Mouse (Mus musculus) left cerebral cortex, adult 2 months (tissue): ENCODE results near the gene Slc7a7. TPM values are rescaled to one million over a fixed set of nuclear protein-coding genes. Genes with fewer than 3 reads are reported as not detected.
A peak's percentile ranks its signal among the peaks of the same experiment; 100 is the strongest.

Source experiments
- DNase-seq, 2 experiments: peaks; one replicate each; pipeline ENCODE4 v3.0.0; 2021 to 2022; ENCODE audit warnings: low spot score in 2 of 2, mixed read lengths in 1 of 2; ENCODE audit errors: extremely low spot score in 1 of 2
- H3K27ac ChIP-seq: fragments of 200-600 bp; 2 replicates; pipeline ENCODE4 v1.8.1; 2022
- H3K4me3 ChIP-seq: fragments of 200-600 bp; 2 replicates; pipeline ENCODE4 v1.8.1; 2022
- CTCF ChIP-seq: fragments of 200-600 bp; IDR thresholded peaks from 2 replicates; pipeline ENCODE4 v1.8.1; 2022; ENCODE audit warnings: antibody characterized with exemption, mild to moderate bottlenecking, moderate library complexity
- intact Hi-C: fragments of 180-260 bp; cut with DNase I; formaldehyde crosslinking; loops from one replicate; pipeline ENCODE4 v1.15.1; 2025
- total RNA-seq, 2 experiments: library from RNA; stranded (reverse); gene quantifications; 2 replicates each; pipeline ENCODE4 v1.2.3; 2021

Slc7a7 gene
- total RNA-seq, 2 experiments from 2014 or later, result 1.6 to 3.4 TPM

DNA sequence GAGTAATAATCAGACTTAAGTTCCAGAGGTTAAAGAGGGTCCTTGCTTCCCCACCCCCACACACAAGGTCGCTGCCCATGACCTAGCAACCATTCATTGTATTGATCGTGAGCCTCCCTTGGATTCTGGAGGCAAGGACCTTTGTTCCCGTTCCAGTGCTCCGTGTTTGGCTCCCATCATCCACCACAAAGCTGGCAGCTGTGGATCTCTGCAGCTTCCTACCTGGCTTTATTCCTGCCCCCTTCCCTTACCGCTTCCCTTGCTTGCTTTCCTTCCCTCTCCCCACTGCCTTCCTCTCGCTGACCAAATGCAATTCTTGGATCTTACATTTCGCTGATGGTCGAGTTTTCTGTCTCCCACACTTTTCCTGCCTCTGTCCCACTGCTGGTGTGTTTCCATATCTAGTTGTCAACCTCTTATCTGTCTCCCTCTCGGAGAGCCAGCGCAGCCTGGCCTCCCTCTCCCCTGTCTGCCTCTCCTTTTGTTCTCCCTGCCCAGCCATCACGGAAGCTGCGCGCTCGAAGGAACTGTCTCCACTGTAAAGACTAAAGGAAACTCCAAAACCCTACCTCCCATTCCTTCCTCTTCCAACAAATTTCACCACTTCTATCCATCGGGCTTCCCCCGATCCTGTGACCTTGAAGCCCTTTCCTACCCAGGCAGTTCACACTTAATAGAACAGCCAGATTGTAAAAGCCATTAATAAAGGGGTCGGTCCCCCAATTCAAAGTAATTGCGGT lies 13.0 kb upstream of the Slc7a7 start:
- no peak for DNase-seq
- no peak overlapping the region for H3K27ac ChIP-seq
- H3K4me3 ChIP-seq, result no peak overlapping the region; the same call in 1 of the 2 replicates
- no peak for TF ChIP-seq CTCF
- intact Hi-C loops, result no loop called here

DNA sequence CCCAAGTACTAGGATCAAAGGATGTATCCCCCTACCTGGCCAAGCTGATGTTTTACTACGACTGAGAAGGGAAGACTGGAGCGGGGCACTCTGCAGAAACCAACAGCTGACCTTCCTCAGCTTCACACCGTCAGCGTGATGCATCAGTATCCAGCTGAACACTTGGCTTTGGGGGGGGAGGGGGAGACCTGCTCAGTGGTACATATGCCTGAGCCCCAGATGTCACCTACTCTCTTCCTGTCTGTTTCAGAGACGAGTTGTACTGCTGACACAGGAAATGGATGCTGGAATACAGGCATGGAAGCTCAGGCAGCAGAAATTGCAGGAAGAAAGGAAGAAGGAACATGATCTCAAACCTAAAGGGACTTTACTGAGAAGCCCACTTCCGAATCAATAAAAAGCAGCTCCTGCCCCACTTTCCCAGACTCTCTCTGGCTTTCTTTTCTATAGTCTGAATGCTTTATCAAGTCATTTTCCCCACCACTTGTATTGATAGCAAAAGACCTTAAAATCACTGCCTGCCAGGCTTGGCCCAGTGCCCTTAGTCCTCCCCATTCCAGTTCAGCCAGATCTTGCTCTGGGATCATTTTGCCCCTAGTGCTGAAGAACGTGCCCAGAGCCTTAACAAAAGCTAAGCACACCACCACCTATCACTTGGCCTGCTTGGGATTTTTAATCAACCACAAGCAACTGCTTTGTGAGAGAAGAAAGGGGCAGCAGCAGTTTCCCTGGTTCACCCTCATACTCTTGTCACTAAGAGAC lies 11.9 kb upstream of the Slc7a7 start:
- H3K27ac ChIP-seq, result no peak overlapping the region
- DNase-seq, result no peak
- H3K4me3 ChIP-seq, result no peak overlapping the region
- TF ChIP-seq CTCF, result no peak
- intact Hi-C loops, result loop anchor here (5.0 kb wide), 1 partner anchor 177 kb away; the partner anchor contains the start of genes Abhd4 and Dad1

DNA sequence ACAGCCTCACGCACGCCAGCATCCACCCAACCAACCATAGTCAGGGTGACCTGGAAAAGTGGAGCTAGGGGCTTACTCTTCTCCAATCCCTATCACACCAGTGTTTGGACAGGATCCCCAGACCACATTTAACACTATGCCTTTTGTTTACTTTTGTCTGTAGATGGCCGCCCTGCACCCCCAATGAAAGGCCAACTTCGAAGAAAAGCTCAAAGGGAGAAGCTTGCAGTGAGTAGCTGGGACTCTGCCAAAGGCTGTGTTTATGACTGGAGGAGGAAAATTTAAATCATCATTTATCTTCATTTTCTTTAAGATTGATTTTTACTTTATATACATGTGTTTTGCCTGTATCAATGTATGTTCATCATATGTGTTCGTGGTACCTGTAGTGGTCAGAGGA lies 10.8 kb upstream of the Slc7a7 start:
- no peak for TF ChIP-seq CTCF
- H3K27ac ChIP-seq, result no peak overlapping the region
- intact Hi-C loops, result loop anchor here (5.0 kb wide), 1 partner anchor 176 kb away; the partner anchor contains the start of genes Abhd4 and Dad1
- H3K4me3 ChIP-seq, result no peak overlapping the region
- no peak for DNase-seq

DNA sequence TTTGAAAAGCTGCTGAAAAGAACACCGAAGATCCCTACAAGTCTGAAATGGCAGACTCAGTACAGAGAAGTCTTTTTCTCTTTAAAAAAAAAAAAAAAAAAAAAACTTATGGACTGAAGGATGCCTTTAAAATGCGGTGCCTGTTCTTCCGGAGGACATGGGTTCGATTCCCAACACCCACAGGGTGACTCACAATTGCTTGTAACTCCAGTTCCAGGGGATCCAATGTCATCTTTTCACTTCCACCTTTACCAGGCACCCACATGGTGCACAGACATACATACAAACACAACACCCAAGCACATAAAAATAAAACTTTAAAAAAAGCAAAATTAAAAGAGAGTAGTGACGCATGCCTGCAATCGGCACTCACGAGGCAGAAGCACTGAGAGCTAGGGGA lies 10.1 kb upstream of the Slc7a7 start:
- H3K4me3 ChIP-seq, result no peak overlapping the region
- no peak for DNase-seq
- H3K27ac ChIP-seq, result no peak overlapping the region
- TF ChIP-seq CTCF, result no peak
- intact Hi-C loops, result loop anchor here (5.0 kb wide), 1 partner anchor 175 kb away; the partner anchor contains the start of genes Abhd4 and Dad1

DNA sequence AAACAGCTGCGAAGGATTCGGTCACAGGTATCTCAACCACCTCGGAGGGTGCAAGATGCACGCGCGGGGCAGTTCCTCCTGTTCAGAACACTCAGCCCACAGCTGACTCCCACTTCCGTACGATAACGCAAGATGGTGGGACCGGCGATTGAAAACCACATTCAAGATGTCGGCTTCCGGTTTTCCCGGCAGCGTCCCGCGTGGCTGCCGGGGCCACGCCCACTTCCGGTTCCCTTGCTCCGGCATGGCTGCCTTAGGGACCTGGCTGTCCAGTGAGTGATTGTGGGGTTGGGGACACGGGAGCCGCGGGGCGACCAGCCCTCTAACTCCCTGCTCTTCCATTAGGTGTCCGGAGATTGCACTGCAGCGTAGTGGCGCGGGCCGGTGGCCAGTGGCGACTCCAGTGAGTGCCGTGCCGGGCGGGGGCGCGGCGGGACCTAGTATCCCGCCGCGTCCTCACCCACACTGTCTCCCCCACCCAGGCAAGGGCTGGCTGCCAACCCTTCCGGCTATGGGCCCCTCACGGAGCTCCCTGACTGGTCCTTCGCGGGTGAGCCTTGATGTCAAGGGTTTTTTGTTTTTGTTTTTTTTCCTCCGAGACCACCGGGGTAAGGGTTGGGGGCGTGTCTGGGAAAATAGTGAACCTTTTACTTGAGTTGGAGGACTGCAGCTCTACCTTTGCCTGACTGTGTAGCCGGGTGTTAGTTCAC lies 9.3 kb upstream of the Slc7a7 start, which contains the start of gene Mrpl52:
Gene Mrpl52, plus strand, starts transcription at position 221 of the 710 bp plus-strand sequence.
- TF ChIP-seq CTCF, result no peak
- peak within 1 kb of the TSS; percentile 80 for H3K27ac ChIP-seq
- DNase-seq, result peak; percentile 90
- H3K4me3 ChIP-seq, result peak within 1 kb of the TSS; percentile 73
- intact Hi-C loops, result loop anchor here (1.0 to 5.0 kb wide), 2 partner anchors 22 to 175 kb away; partner anchors contain the start of genes Abhd4 and Dad1

DNA sequence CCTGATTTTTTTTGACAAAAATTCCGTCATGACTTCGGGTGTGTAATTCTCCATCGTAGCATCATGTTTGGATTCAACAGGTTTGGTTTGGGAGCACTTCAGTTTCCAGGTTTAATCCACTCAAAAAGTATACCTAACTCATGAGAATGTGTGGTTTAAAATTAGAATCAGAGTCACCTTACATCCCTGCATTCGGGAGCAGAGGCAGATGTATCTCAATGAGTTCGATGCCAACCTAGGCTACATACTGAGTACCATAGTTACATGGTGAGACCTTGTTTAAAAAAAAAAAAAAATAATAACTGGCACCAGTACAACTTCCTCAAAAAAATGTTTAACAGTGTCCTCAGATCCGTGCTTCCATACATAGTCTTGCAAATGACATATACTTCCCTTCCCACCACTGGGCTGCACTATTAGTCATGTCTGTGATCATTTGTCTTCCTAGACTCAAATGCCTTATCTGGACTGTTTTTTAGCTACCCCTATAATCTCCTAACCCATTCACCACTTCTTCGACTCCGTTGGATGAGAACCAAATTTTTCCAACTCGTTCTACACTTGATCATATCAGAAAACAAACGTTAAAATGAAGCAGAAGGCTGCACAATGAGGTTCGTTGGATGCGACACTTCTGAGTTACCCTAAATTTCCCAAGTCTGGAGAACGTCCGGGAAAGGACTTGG lies 8.6 kb upstream of the Slc7a7 start:
- peak overlapping the region; percentile 80 for H3K27ac ChIP-seq
- no peak for DNase-seq
- TF ChIP-seq CTCF, result no peak
- intact Hi-C loops, result loop anchor here (1.0 to 5.0 kb wide), 2 partner anchors 23 to 174 kb away; partner anchors contain the start of genes Abhd4 and Dad1
- H3K4me3 ChIP-seq, result peak overlapping the region; percentile 73

DNA sequence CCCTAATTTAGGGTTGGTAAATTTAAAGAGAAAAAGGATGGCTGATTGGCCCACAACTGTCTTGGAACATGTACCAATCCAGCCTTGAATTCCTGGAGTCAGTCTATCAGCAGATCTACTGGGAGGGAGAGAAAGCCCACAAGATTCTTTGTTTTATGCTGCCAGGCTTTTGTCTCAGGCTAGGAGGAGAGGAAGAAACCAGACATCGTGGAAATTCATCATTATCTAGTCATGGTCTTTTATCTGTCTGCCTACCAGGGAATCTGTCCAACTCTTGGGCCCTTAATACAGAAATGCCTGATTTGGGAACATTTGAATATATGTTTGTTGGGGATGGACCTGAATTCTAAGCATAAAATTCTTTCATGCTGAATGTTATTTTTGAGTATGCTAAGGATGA lies 8.0 kb upstream of the Slc7a7 start:
- no peak overlapping the region for H3K4me3 ChIP-seq
- H3K27ac ChIP-seq, result no peak overlapping the region
- TF ChIP-seq CTCF, result no peak
- DNase-seq, result no peak
- intact Hi-C loops, result loop anchor here (5.0 kb wide), 1 partner anchor 173 kb away; the partner anchor contains the start of genes Abhd4 and Dad1

DNA sequence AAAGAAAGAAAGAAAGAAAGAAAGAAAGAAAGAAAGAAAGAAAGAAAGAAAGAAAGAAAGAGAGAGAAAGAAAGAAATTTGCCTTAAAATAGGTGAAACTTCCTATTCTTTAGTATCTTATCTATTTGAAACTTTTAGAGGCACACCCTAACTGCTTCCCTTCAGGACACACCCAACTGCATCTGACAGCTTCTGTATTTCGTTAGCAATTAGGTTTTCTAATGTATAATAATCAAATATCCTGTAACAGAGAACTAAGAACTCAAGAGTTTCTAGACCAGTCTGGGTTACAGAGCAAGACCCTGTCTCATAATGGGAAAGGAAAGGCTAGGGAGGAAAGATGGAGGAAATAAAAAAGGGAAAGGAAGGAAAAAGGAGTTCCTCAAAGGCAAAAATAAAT lies 7.1 kb upstream of the Slc7a7 start:
- H3K4me3 ChIP-seq, result no peak overlapping the region
- no peak overlapping the region for H3K27ac ChIP-seq
- no peak for DNase-seq
- intact Hi-C loops, result loop anchor here (5.0 kb wide), 1 partner anchor 172 kb away; the partner anchor contains the start of genes Abhd4 and Dad1
- TF ChIP-seq CTCF, result no peak

DNA sequence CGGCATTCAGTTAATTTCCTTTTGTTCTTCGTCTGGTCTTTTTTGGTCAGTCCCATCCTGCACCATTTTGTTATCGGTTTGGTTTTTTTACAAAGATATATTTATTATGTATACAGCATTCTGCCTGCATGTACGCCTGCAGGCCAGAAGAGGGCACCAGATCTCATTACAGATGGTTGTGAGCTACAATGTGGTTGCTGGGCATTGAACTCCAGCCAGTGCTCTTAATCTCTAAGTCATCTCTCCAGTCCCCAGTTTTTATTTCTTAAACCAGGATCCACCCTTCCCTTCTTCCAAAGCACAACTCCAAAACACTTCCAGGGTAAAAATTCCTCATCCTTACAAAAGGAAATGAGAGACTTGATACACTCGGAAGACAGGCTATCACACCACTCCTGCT lies 5.8 kb upstream of the Slc7a7 start:
- Histone ChIP-seq H3K27ac (no peak overlapping the region), H3K4me3 (no peak overlapping the region)
- intact Hi-C loops, result no loop called here
- peak; percentile 62 for TF ChIP-seq CTCF
- no peak for DNase-seq

DNA sequence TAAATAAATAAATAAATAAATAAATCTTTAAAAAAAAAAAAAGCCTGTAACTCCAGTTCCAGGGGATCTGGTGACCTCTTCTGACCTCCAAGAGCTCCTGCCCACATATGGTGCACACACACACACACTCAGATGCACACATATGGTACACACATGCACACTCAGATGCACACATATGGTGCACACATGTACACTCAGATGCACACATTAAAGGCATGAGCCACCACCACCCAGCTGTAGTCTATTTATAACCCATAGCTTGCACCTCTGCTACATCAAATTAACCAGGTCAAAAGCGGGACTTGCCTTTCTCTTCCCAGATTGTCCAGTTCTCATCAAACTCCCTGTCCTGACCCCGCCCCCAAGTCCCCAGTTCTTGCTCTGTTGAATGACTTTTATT lies 3.4 kb upstream of the Slc7a7 start:
- DNase-seq, result no peak
- TF ChIP-seq CTCF, result no peak
- Histone ChIP-seq H3K27ac (no peak overlapping the region), H3K4me3 (no peak overlapping the region)
- intact Hi-C loops, result no loop called here

DNA sequence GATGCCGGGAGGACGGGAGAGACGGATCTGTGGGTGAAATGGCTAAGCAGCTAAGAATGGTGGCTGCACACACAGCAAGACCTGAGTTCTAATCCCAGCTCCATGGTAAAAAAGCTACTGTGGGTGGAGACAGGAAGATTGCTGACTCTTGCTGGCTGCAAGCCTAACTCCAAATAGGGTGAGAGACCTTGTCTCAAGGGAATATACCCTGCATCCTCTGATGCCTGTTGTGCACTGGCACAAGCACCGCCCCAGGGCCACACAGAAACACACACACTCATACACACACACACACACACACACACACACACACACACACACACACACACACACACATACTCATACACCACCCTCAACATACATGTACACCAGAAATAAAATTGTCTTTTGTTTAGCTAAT lies 750 bp downstream of the Slc7a7 start:
- no peak for TF ChIP-seq CTCF
- no peak overlapping the region for H3K4me3 ChIP-seq
- H3K27ac ChIP-seq, result no peak overlapping the region
- intact Hi-C loops, result no loop called here
- no peak for DNase-seq
